Mouse (Mus musculus): ENCODE measurements around the gene Olfr1371. TPM values are rescaled to one million over a fixed set of nuclear protein-coding genes. Genes with fewer than 3 reads are reported as not detected.

Olfr1371 gene
- polyA plus RNA-seq, 1 experiment from 2014 or later, result not detected

Other genes with a start within 250 kb of the Olfr1371 start
- 60.1 and 67.3 TPM in 2 replicates for gene Cdkn2aipnl, start 246.3 kb downstream of the Olfr1371 start, polyA plus RNA-seq (2015; fragmentation: Nextera tagmentation; extraction: Ambion mirVana)
- gene Ube2b, start 213.2 kb downstream of the Olfr1371 start, polyA plus RNA-seq (2015; fragmentation: Nextera tagmentation; extraction: Ambion mirVana), result 135 and 142 TPM in 2 replicates
- 1.7 TPM in 2 replicates for gene Cdkl3, start 209.8 kb downstream of the Olfr1371 start, polyA plus RNA-seq (2015; fragmentation: Nextera tagmentation; extraction: Ambion mirVana)
- 37.6 and 41.1 TPM in 2 replicates for gene Ppp2ca, start 115.3 kb downstream of the Olfr1371 start, polyA plus RNA-seq (2015; fragmentation: Nextera tagmentation; extraction: Ambion mirVana)
- gene Olfr1373, start 68.5 kb downstream of the Olfr1371 start, polyA plus RNA-seq (2015; fragmentation: Nextera tagmentation; extraction: Ambion mirVana), result not detected in 2 replicates
- gene Skp1a, start 18.0 kb upstream of the Olfr1371 start, polyA plus RNA-seq (2015; fragmentation: Nextera tagmentation; extraction: Ambion mirVana), result 377 and 461 TPM in 2 replicates
- gene Tcf7, start 69.0 kb upstream of the Olfr1371 start, polyA plus RNA-seq (2015; fragmentation: Nextera tagmentation; extraction: Ambion mirVana), result 1.9 and 2.0 TPM in 2 replicates
- gene Vdac1, start 146.9 kb upstream of the Olfr1371 start, polyA plus RNA-seq (2015; fragmentation: Nextera tagmentation; extraction: Ambion mirVana), result 153 and 175 TPM in 2 replicates
- 53.6 and 69.1 TPM in 2 replicates for gene 9530068E07Rik, start 182.4 kb upstream of the Olfr1371 start, polyA plus RNA-seq (2015; fragmentation: Nextera tagmentation; extraction: Ambion mirVana)